Mouse (Mus musculus) embryo, embryonic 11.5 days (tissue): ENCODE data around the gene Hmcn2.
A peak's percentile ranks its signal among the peaks of the same experiment; 100 is the strongest.

Source experiments
- DNase-seq: peaks from one replicate; pipeline ENCODE4 v3.0.0-alpha.2; 2012; ENCODE audit warnings: low read depth, low spot score

Gene Hmcn2

GRCm38 (mm10) chr2:31382952-31383351 lies 68.7 kb downstream of the Hmcn2 start:
- DNase-seq, result peak; percentile 13

DNA sequence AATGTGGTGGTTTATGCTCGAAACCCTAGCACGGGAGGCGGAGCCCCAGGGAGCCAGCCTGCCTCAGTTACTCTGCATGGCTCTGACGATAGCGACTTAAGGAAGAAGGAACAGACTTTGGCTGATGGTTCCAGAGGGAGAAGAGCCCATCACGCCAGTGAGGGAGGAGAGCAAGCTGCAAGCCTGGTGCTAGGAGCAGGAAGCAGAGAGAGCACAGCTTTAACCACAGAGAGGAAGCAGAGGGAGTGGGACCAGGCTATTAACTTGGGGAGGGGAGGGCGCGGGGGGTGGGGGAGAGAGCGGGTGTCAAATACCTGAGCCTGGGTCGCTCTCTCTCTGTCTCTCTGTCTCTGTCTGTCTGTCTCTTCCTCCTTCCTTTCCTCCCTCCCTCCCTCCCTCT lies 102.8 kb downstream of the Hmcn2 start:
- no peak for DNase-seq

DNA sequence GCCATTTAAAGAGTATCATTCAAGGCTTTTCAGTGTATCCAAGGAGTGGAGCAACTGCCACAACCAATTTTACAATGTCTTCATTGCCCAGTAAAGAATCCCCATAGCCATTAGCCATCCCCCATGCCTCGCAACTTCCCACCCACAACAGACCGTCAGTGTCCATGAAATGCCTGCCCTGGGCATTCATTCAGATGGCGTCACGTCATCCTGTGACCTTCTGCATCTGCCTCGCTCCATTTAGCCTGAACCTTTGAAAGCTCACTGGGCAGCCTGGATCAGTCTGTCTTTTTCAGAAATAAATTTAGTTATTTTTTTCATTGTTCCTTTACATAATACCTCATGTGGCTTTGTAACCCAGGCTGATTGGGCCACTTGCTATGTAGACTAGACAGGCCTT lies 103.8 kb downstream of the Hmcn2 start:
- no peak for DNase-seq

- no peak for DNase-seq
Measured at GRCm38 (mm10) chr2:31418571-31418970, 104.4 kb downstream of the Hmcn2 start.

DNA sequence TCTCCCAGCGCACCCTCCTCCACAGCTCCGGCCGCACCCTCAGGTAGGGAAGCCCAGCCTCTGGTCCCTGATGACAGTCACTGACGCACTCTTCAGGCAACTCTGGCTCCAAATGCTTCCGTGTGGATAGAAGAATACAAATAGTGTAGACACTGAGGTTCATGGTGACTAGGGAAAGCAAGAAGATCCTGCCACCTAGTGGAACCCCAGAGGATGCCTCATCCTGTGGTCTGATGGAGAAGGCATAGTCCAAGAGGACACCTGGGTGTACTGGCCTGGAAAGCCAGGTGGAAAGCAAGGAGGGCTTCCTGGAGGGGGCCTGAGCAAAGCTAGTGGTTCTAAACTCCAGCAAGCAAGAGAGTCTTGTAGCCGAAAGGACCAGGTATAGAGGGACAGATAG lies 106.7 kb downstream of the Hmcn2 start:
- no peak for DNase-seq

GRCm38 (mm10) chr2:31422576-31422975 lies 108.4 kb downstream of the Hmcn2 start:
- DNase-seq, result no peak

DNA sequence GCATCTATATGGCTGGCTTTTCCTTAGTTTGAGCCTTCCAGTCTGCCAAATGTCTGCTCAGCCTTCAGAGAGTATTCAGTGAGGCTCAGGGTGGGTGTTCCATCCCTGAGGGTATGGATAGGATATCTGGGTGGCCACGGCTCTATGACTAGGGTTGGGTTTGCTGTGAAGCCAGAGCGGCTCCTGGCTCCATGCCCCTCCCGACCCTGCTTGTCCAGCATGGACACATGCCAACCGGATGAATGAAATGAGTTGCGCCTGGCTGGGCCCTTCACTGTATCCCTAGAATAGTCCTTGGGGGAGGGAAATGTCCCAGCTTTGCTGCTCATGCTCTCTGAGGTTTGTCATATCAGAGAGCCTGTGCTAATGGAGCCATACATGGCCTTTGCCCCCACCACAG lies 117.3 kb downstream of the Hmcn2 start:
- DNase-seq, result no peak

DNA sequence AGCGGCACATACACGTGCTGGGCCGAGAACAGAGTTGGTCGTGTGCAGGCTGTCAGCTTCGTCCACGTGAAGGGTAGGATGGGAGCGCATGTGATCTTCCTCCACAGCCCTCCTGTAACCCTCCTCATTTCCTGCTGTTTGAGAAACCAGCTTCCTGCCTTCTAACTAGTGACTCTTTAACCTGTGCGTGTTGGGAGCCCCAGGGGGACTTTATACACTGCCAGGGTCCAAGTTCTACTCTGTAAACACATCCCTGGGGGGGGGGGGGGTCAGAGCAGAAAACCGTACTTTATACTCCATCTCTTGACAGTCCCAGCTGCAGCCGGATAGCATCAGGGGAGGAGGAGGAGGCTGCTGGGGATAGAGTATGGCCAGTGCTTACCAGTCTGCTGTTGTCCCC lies 120.5 kb downstream of the Hmcn2 start:
- DNase-seq, result no peak

DNA sequence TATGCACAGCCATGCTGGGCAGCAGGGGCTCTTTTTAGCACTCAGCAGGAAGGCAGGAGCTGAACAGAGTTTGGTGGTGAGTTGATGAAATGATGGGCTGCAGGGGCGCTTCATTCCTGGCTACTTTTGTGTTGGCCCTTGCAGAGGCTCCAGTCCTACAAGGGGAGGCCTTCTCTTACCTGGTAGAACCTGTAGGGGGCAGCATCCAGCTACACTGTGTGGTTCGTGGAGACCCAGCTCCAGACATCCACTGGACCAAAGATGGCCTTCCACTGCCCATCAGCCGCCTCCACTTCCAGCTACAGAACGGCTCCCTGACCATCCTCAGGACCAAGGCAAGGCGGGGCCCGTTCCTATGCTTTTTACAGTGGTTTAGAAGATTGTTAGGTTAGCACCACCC lies 121.4 kb downstream of the Hmcn2 start:
- DNase-seq, result peak; percentile 49

- DNase-seq, result no peak
Measured at GRCm38 (mm10) chr2:31437480-31438245, 123.4 kb downstream of the Hmcn2 start.

DNA sequence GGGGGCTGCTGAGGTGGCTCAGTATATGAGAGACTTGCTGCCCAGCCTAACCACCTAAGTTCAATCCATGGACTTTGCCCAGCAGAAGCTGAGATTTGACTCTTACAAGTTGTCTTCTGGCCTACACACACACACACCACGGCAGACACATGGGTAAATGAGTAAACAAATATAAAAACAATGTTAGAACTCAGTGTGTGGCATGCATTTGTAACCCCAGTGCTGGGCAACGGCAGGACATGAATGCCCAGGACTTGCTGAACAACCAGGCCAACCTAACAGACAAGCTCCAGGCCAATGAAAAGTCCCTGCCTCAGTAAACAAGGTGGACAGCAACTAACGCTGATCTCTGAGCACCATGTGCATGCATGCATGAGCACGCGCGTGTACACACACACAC lies 125.4 kb downstream of the Hmcn2 start:
- no peak for DNase-seq

DNA sequence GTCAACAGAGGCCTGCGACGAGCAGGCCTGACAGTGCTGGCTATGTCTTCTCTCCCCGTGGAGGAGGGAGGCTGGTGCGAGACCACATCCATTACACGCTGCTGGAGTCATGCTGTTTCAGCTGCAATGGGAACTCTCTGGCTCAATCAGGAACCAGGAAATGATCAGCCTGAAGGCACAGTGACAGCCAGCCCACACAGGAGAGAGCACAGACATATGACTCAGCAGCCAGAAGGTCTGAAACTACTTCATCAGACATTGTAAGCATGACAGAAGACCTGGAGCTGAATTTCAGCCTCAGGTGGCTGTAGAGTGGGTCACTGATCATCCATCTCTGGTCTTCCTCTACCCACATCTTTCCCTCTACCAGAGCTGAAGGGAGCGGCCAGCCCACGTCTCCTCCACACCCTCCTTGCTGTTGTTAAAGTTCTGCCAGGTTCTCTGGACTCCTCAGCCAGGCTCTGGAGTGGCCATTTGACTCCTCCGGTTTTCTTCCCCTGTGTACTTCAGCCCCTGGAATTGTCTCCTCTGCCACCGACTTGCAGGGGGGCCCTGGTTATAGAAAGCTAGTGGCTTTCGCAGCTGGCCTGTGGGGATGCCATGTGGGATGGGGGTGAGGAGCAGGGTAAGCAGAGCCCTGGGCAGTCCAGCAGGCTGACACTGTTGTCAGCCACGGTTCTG lies 128.4 kb downstream of the Hmcn2 start:
- DNase-seq, result no peak

DNA sequence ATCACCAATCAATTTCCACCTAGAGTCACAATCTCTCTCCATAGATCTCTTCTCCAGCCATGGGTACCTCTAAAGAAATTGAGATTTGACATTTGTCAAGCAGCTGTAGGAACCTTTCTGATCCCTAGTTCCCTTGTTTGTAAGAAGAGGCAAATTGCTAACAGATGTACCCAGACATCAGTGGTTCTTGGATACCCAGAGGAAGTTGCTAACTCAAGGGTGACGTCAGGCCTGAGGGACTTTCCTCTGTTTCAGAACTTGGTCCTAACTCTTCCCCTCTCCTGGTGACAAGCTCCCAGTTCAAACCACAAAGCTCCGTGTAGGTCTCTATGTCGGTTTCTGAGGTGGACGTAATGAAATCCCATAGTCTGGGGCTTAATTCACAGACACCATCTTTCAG lies 131.8 kb downstream of the Hmcn2 start:
- no peak for DNase-seq

GRCm38 (mm10) chr2:31446456-31446855 lies 132.2 kb downstream of the Hmcn2 start:
- no peak for DNase-seq

- DNase-seq, result no peak
Measured at GRCm38 (mm10) chr2:31447536-31447935, 133.3 kb downstream of the Hmcn2 start.

DNA sequence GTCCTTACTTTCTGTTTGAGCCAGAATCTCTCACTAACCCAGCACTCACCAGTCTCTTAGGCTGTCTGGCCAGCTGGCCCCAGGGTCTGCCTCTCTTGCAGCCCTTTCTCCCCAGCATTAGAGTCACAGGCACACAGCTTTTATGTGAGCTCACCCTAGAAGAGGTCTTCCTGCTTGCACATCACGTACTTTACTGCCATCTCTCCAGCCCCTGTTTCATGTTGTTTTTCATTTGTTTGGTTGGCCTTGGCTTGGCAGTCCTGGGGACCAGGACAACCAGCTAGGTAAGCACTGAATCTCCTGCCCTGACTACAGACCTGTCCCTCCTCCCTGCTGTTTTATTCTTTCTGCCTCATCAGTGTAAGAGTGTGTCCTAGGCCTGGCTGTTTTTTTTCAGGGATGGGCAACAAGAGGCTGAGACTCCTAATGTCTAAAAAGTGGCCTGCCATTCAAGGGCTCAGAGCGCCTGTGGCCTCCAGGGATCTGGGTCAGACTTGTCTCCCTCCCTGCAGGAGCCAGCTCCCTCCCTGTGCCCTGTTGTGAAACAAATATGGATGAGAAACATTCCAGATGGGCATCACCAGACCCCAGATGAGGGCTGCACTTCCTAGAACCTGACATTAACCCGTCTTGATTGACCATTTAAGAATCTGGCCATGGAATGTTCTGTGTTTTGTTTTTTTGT lies 134.7 kb downstream of the Hmcn2 start:
- no peak for DNase-seq

DNA sequence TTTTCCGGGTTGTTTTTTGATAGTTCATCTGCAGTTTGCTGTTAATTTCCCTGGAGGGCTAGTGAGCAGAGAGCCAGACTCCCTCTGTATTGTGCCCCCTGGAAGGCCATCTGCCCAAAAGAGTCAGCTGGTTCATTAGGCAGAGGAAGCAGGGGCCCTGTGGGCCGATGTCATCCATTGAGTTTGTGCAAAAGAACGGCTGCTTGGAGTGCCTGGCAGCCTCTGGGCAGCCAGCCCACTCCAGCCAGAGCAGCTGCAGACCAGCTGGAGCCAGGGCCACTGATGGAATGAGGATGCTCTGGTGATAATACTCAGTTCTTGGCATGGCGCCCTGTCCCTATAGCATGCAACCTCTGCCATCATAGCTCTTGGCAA lies 135.2 kb downstream of the Hmcn2 start:
- DNase-seq, result no peak

- DNase-seq, result no peak
Measured at GRCm38 (mm10) chr2:31449902-31450301, 135.7 kb downstream of the Hmcn2 start.

- DNase-seq, result no peak
Measured at GRCm38 (mm10) chr2:31450661-31451060, 136.4 kb downstream of the Hmcn2 start.

GRCm38 (mm10) chr2:31451530-31451929 lies 137.3 kb downstream of the Hmcn2 start:
- DNase-seq, result no peak

- DNase-seq, result no peak
Measured at GRCm38 (mm10) chr2:31453011-31453410, 138.8 kb downstream of the Hmcn2 start.

DNA sequence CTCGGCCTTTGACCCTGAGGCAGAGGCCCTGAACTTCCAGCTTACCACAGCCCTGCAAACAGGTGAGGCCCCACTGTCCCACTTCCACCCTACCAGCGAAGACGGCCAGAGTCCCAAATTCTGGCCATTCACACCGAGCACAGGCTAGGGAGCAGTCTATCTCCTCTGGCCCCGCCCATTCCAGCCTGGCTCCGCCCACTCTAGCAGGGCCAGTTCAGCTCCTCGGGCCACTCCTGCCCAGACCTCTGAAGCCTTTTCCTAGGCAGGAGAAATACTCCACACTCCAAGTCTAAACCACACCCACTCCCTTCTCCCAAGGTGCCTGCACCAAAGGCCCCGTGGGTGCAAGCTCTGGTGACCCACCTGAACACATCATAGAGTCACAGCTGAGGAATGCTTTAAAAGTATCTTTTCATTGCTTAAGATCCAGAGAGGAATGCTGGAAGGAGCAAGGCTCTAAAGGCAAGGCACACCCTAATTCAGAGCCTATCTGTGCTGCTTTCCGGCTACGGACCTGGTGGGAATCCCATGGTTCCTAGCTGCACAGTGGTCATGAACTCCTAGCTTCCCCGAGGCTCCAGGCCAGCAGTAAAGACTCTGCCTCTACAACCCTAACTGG lies 139.5 kb downstream of the Hmcn2 start:
- DNase-seq, result no peak
